Comparison of ENCODE assay signal across 7 mouse cellular contexts in genomic region chr13:83984651-83985331, GRCm38 (mm10).
A peak's percentile ranks its signal among the peaks of the same experiment; 100 is the strongest.
DNase-seq lines count a peak whose midpoint lies in the region.

No protein-coding gene starts in this region.

- intact Hi-C loops in left cerebral cortex, postnatal 14 days (cut with DNase I) = loop anchor here (2.0 to 5.0 kb wide), 3 partner anchors 237 to 773 kb away; no protein-coding TSS in a partner anchor

- peak; percentile 64 to 77 for DNase-seq in cerebellum, postnatal 25 days
- peak; percentile 15 to 31 for DNase-seq in frontal cortex, postnatal 14 days (ENCODE audit: low spot score in 2 of 2)
- peak; percentile 61 to 65 for DNase-seq in left cerebral cortex, postnatal 14 days (ENCODE audit: low spot score in 2 of 2)
- DNase-seq in right cerebral cortex, adult 18-20 months = peak; percentile 18
- DNase-seq in Muller cell, postnatal 12 days (ENCODE audit: inconsistent ontology term) = no peak
- DNase-seq in T-cell, adult 2 months (ENCODE audit: low spot score) = no peak
- no peak for DNase-seq in ovary, postnatal 10 days (ENCODE audit: low spot score)

Comparison
In these comparisons a context has a peak if more than half of its experiments do, and no peak if none do; other contexts are left out.
1. DNase-seq: peak in cerebellum, postnatal 25 days (2 of 2), frontal cortex, postnatal 14 days (2 of 2), left cerebral cortex, postnatal 14 days (2 of 2) and right cerebral cortex, adult 18-20 months (single experiment); none in Muller cell, postnatal 12 days (single experiment), T-cell, adult 2 months (single experiment) and ovary, postnatal 10 days (single experiment).